Mouse (Mus musculus) forebrain, postnatal 0 days (tissue): ENCODE results near the gene Scn3b. TPM values are rescaled to one million over a fixed set of nuclear protein-coding genes. Genes with fewer than 3 reads are reported as not detected.
A peak's percentile ranks its signal among the peaks of the same experiment; 100 is the strongest.

Experiments used
- ATAC-seq: fragments of 200-750 bp; cut with Nextera tagmentation; 2 replicates; pipeline ENCODE4 v1.8.0; 2017; ENCODE audit warnings: mild to moderate bottlenecking, moderate library complexity
- DNase-seq: peaks from one replicate; pipeline ENCODE4 v3.0.0-alpha.2; 2015
- H3K27ac ChIP-seq: fragments of 300-500 bp; sonication (generic); 2 replicates; pipeline ENCODE4 v1.5.1; 2014; ENCODE audit warnings: low read depth, mild to moderate bottlenecking, antibody characterized with exemption, low read length, moderate library complexity, mixed read lengths
- H3K27me3 ChIP-seq: fragments of 300-500 bp; sonication (generic); 2 replicates; pipeline ENCODE4 v1.6.1; 2014; ENCODE audit warnings: mild to moderate bottlenecking, low read length, mixed read lengths; ENCODE audit not compliant: insufficient read depth
- H3K36me3 ChIP-seq: fragments of 300-500 bp; sonication (generic); 2 replicates; pipeline ENCODE4 v1.6.1; 2014; ENCODE audit warnings: mild to moderate bottlenecking, moderate library complexity; ENCODE audit not compliant: insufficient read depth
- H3K4me1 ChIP-seq: fragments of 300-500 bp; sonication (generic); 2 replicates; pipeline ENCODE4 v1.6.1; 2014; ENCODE audit warnings: antibody characterized with exemption; ENCODE audit not compliant: insufficient read depth
- H3K4me2 ChIP-seq: fragments of 300-500 bp; sonication (generic); 2 replicates; pipeline ENCODE4 v1.6.1; 2014; ENCODE audit warnings: low read depth, mild to moderate bottlenecking, moderate library complexity
- H3K4me3 ChIP-seq: fragments of 300-500 bp; sonication (generic); 2 replicates; pipeline ENCODE4 v1.5.1; 2014; ENCODE audit warnings: low read depth, low read length, mixed read lengths
- H3K9ac ChIP-seq: fragments of 300-500 bp; sonication (generic); 2 replicates; pipeline ENCODE4 v1.6.1; 2014; ENCODE audit warnings: mild to moderate bottlenecking
- H3K9me3 ChIP-seq: fragments of 300-500 bp; sonication (generic); 2 replicates; pipeline ENCODE4 v1.6.1; 2016; ENCODE audit warnings: low read length
- CTCF ChIP-seq: sonication (generic); IDR thresholded peaks from 2 replicates; pipeline ENCODE4 v1.5.1; 2016; ENCODE audit warnings: antibody characterized with exemption, control low read depth, low read depth
- WGBS: fragments of 180-500 bp; shearing (Covaris S2); extraction: QIAGEN DNeasy Blood & Tissue Kit; methylation state at CpG from one replicate; pipeline ENCODE4 v1.1.7; 2014; 5-methylcytosine and 5-hydroxymethylcytosine counted together
- polyA plus RNA-seq: library from polyadenylated mRNA; unstranded; fragments of >200 nt; fragmentation: Nextera tagmentation; extraction: Ambion mirVana; gene quantifications from 2 replicates; pipeline ENCODE4 v1.2.1, GENCODE M21; 2015
- total RNA-seq: library from RNA; depleted of rRNA; stranded (reverse); fragments of >200 nt; gene quantifications from 2 replicates; pipeline ENCODE4 v1.2.3, GENCODE M21; 2014

The Scn3b gene
- total and polyA plus RNA-seq, 2 experiments from 2014 or later: 133 to 226 TPM

GRCm38 (mm10) chr9:40299323-40299722 lies 30.3 kb downstream of the Scn3b start:
- WGBS: 94% methylated on average over 7 of the region's 7 CpGs
- peaks cover 86% of the 10 kb centered on the region for H3K36me3 ChIP-seq
- no peak overlapping the region for H3K4me2 ChIP-seq
- no peaks in the 10 kb centered on the region for H3K27me3 ChIP-seq
- no peaks in the 10 kb centered on the region for H3K9me3 ChIP-seq
- DNase-seq (no peak), ATAC-seq (no peak)
- no peak overlapping the region for H3K9ac ChIP-seq
- no peaks in the 10 kb centered on the region for H3K4me1 ChIP-seq
- TF ChIP-seq CTCF: no peak
- no peak overlapping the region for H3K4me3 ChIP-seq
- H3K27ac ChIP-seq: no peak overlapping the region

GRCm38 (mm10) chr9:40300018-40300989 lies 31.3 kb downstream of the Scn3b start:
- 93% methylated on average over 15 of the region's 15 CpGs for WGBS
- TF ChIP-seq CTCF: no peak
- H3K27ac ChIP-seq: no peak overlapping the region
- no peak overlapping the region for H3K4me3 ChIP-seq
- no peaks in the 10 kb centered on the region for H3K9me3 ChIP-seq
- no peak overlapping the region for H3K4me2 ChIP-seq
- peaks cover 96% of the 10 kb centered on the region for H3K36me3 ChIP-seq
- no peak overlapping the region for H3K9ac ChIP-seq
- H3K4me1 ChIP-seq: no peaks in the 10 kb centered on the region
- ATAC-seq (no peak), DNase-seq (no peak)
- H3K27me3 ChIP-seq: no peaks in the 10 kb centered on the region

GRCm38 (mm10) chr9:40301475-40301874 lies 32.5 kb downstream of the Scn3b start:
- H3K4me1 ChIP-seq: no peaks in the 10 kb centered on the region
- H3K9ac ChIP-seq: no peak overlapping the region
- peaks cover 100% of the 10 kb centered on the region for H3K36me3 ChIP-seq
- H3K27me3 ChIP-seq: no peaks in the 10 kb centered on the region
- ATAC-seq (peak; percentile 33), DNase-seq (no peak)
- H3K4me2 ChIP-seq: no peak overlapping the region
- no peak overlapping the region for H3K27ac ChIP-seq
- H3K9me3 ChIP-seq: no peaks in the 10 kb centered on the region
- whole genome bisulfite sequencing: 84% methylated on average over 5 of the region's 5 CpGs
- no peak for TF ChIP-seq CTCF
- H3K4me3 ChIP-seq: no peak overlapping the region

- no peaks in the 10 kb centered on the region for H3K27me3 ChIP-seq
- WGBS: 94% methylated on average over 8 of the region's 8 CpGs
- H3K9ac ChIP-seq: no peak overlapping the region
- H3K9me3 ChIP-seq: no peaks in the 10 kb centered on the region
- no peak overlapping the region for H3K4me3 ChIP-seq
- no peak overlapping the region for H3K4me2 ChIP-seq
- peaks cover 100% of the 10 kb centered on the region for H3K36me3 ChIP-seq
- ATAC-seq (no peak), DNase-seq (no peak)
- no peak for TF ChIP-seq CTCF
- H3K27ac ChIP-seq: no peak overlapping the region
- H3K4me1 ChIP-seq: no peaks in the 10 kb centered on the region
Observed at GRCm38 (mm10) chr9:40302375-40302774, 33.4 kb downstream of the Scn3b start.

- ATAC-seq (no peak), DNase-seq (no peak)
- Histone ChIP-seq H3K36me3 (peaks cover 92% of the 10 kb centered on the region), H3K27me3 (no peaks in the 10 kb centered on the region), H3K27ac (no peak overlapping the region), H3K9ac (no peak overlapping the region), H3K4me3 (no peak overlapping the region), H3K4me2 (no peak overlapping the region), H3K4me1 (no peaks in the 10 kb centered on the region), H3K9me3 (no peaks in the 10 kb centered on the region)
- TF ChIP-seq CTCF: no peak
- WGBS: 96% methylated on average over 8 of the region's 8 CpGs
Observed at GRCm38 (mm10) chr9:40304243-40304642, 35.2 kb downstream of the Scn3b start.

GRCm38 (mm10) chr9:40307311-40307710 lies 38.3 kb downstream of the Scn3b start:
- Histone ChIP-seq H3K27ac (no peak overlapping the region), H3K4me3 (no peak overlapping the region), H3K9me3 (no peaks in the 10 kb centered on the region), H3K9ac (no peak overlapping the region), H3K27me3 (no peaks in the 10 kb centered on the region), H3K4me2 (no peak overlapping the region), H3K36me3 (peaks cover 92% of the 10 kb centered on the region), H3K4me1 (no peaks in the 10 kb centered on the region)
- ATAC-seq (peak; percentile 82), DNase-seq (no peak)
- TF ChIP-seq CTCF: no peak
- WGBS: 64% methylated on average over 3 of the region's 3 CpGs

GRCm38 (mm10) chr9:40309876-40310275 lies 40.9 kb downstream of the Scn3b start:
- no peak for ATAC-seq

More at GRCm38 (mm10) chr9:40309876-40310275, 40.9 kb downstream of the Scn3b start:
- Histone ChIP-seq H3K36me3 (peaks cover 85% of the 10 kb centered on the region), H3K4me2 (no peak overlapping the region), H3K4me3 (no peak overlapping the region), H3K4me1 (no peaks in the 10 kb centered on the region), H3K27me3 (no peaks in the 10 kb centered on the region), H3K9ac (no peak overlapping the region), H3K9me3 (no peaks in the 10 kb centered on the region), H3K27ac (no peak overlapping the region)
- DNase-seq: no peak
- TF ChIP-seq CTCF: no peak
- WGBS: 96% methylated on average over 6 of the region's 6 CpGs
